Mouse (Mus musculus): Measurements from ENCODE around the gene Bahcc1.

Bahcc1 gene

GRCm38 (mm10) chr11:120260769-120261150 is 28.0 kb downstream of the Bahcc1 start:
- no peak for DNase-seq (ENCODE audit: low spot score in 2 of 2)

GRCm38 (mm10) chr11:120261416-120262355 is 28.9 kb downstream of the Bahcc1 start:
- DNase-seq (ENCODE audit: low spot score in 2 of 2) = peak; percentile 92 to 93

- peak; percentile 64 to 79 for DNase-seq (ENCODE audit: low spot score in 2 of 2)
These were observed 29.7 kb downstream of the Bahcc1 start for GRCm38 (mm10) chr11:120262356-120262901.

GRCm38 (mm10) chr11:120263176-120263575 is 30.4 kb downstream of the Bahcc1 start:
- DNase-seq (ENCODE audit: low spot score in 2 of 2) = no peak

- DNase-seq (ENCODE audit: low spot score in 2 of 2) = no peak
These were observed 31.3 kb downstream of the Bahcc1 start for GRCm38 (mm10) chr11:120264008-120264407.

- DNase-seq (ENCODE audit: low spot score in 2 of 2) = no peak
These were observed 32.7 kb downstream of the Bahcc1 start for GRCm38 (mm10) chr11:120265458-120265857.

GRCm38 (mm10) chr11:120266259-120266758 is 33.6 kb downstream of the Bahcc1 start:
- DNase-seq (ENCODE audit: low spot score in 2 of 2) = no peak

GRCm38 (mm10) chr11:120267274-120267673 is 34.5 kb downstream of the Bahcc1 start:
- DNase-seq (ENCODE audit: low spot score in 2 of 2) = no peak

- no peak for DNase-seq (ENCODE audit: low spot score in 2 of 2)
These were observed 34.9 kb downstream of the Bahcc1 start for GRCm38 (mm10) chr11:120267676-120268075.

- no peak for DNase-seq (ENCODE audit: low spot score in 2 of 2)
These were observed 35.6 kb downstream of the Bahcc1 start for GRCm38 (mm10) chr11:120268195-120268967.

GRCm38 (mm10) chr11:120269007-120269406 is 36.3 kb downstream of the Bahcc1 start:
- no peak for DNase-seq (ENCODE audit: low spot score in 2 of 2)

- peak in 1 of 2 experiments; percentile 55 for DNase-seq (ENCODE audit: low spot score in 2 of 2)
These were observed 36.9 kb downstream of the Bahcc1 start for GRCm38 (mm10) chr11:120269498-120270104.

GRCm38 (mm10) chr11:120279335-120279734 is 46.6 kb downstream of the Bahcc1 start:
- peak in 1 of 2 experiments; percentile 45 for DNase-seq (ENCODE audit: low spot score in 2 of 2)

- DNase-seq (ENCODE audit: low spot score in 2 of 2) = peak in 1 of 2 experiments; percentile 54
These were observed 47.6 kb downstream of the Bahcc1 start for GRCm38 (mm10) chr11:120280281-120280773.

- DNase-seq (ENCODE audit: low spot score in 2 of 2) = no peak
These were observed 48.0 kb downstream of the Bahcc1 start for GRCm38 (mm10) chr11:120280774-120281173.

GRCm38 (mm10) chr11:120281197-120281596 is 48.5 kb downstream of the Bahcc1 start:
- DNase-seq (ENCODE audit: low spot score in 2 of 2) = peak in 1 of 2 experiments; percentile 42

GRCm38 (mm10) chr11:120283542-120283941 is 50.8 kb downstream of the Bahcc1 start:
- DNase-seq (ENCODE audit: low spot score in 2 of 2) = no peak

- DNase-seq (ENCODE audit: low spot score in 2 of 2) = no peak
These were observed 56.9 kb downstream of the Bahcc1 start for GRCm38 (mm10) chr11:120289644-120290043.

- DNase-seq (ENCODE audit: low spot score in 2 of 2) = no peak
These were observed 57.5 kb downstream of the Bahcc1 start for GRCm38 (mm10) chr11:120290266-120290665.

GRCm38 (mm10) chr11:120293714-120294113 is 61.0 kb downstream of the Bahcc1 start:
- no peak for DNase-seq (ENCODE audit: low spot score in 2 of 2)

Data from urinary bladder, postnatal 36 days (tissue).